Mouse (Mus musculus): ENCODE results near the gene Fahd1.

The Fahd1 gene

DNA sequence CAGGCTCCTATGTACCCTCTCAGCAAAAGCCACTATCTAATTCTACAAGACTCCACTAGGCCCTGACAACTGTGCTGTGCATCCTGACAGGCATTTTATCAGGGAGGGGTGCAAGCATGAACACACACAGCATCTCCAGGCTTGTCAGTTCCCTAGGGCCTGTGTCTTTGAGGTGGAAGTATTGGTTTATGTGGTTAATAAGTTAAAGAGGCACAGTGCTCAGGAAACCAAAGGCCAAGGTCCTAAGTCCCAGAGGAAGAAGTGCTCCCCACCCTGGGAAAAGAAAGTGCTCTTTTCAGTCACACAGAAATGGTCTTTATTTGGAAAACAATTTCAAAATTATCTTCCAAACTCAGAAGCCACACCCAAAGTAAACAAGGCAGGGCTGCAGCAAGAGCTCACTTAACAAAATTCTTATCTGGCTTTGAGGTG lies 1.5 kb downstream of the Fahd1 start:
- no peak for DNase-seq (ENCODE audit: low spot score in 2 of 2)

DNA sequence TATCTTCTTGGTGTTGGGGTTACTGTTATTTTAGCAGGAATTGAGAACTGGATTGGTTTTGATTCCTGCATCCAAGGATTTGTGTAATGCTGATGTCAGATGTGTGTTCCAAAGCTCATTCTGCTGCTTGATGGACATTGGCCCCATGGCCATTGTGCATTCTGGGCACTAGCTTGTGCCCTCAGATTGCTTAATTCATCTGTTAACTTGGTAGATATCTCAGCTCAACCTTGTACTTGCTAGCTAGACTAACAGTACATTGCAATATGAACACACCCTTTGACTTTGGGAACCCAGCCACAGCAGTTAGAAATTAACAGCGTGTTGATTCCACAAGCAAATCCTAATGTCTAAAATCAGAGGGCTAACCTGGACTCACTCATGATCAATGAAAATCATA lies 2.8 kb downstream of the Fahd1 start:
- DNase-seq (ENCODE audit: low spot score in 2 of 2) = no peak

DNA sequence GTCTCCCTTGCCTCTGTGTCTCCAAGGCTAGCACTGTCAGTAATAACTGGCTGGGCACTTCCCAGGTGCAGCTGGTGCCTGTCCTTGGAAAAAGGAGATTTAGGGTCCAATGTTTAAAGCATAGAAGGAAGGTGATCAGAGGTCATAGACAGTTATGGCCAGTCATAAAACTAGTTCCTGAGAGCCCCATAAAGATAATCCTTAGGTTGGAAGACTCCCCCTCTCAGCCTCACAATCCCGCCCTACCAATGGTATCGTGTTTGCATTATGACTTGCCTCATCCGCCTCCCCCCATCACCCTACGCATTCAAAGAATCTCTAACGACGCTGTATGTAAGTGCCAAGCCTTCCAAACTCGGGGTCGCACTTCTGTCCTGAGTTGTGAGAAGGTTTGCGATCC lies 5.6 kb downstream of the Fahd1 start:
- no peak for DNase-seq (ENCODE audit: low spot score in 2 of 2)

DNA sequence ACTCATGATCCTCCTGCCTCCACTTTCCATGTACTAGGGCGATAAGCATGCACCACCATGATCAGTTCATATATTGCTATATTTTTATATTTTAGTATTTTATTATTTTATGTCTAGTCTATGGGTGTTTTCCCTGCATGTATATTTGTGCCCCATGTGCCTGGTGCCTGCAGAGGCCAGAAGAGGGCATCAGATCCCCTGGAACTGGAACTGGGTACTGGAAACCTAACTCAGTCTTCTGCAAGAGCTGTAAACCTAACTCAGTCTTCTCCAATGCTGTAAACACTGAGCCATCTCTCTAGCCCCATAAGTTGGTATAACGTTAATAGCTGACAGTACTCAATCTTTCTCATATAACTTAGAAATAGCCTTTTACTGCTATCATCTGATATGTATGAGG lies 7.5 kb downstream of the Fahd1 start:
- DNase-seq (ENCODE audit: low spot score in 2 of 2) = no peak

DNA sequence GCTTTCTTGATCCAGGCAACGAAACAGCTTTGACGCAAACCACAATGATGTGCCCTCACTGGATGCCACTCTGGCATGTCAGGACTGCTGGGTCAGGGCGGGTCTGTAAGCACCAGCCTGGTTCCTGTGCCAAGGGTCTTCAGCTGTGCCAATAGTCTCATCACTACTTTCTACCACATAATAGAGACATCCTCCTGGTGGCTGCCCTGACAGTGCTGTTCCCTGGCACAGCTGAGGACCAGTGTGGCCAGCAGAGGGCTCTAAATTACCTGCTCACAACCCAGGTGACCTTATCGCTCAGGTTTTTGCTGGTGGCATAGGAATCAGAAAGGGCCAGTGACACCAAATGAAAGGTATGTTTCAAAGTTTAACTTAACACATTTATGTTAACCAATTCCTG lies 9.0 kb downstream of the Fahd1 start:
- DNase-seq (ENCODE audit: low spot score in 2 of 2) = no peak

DNA sequence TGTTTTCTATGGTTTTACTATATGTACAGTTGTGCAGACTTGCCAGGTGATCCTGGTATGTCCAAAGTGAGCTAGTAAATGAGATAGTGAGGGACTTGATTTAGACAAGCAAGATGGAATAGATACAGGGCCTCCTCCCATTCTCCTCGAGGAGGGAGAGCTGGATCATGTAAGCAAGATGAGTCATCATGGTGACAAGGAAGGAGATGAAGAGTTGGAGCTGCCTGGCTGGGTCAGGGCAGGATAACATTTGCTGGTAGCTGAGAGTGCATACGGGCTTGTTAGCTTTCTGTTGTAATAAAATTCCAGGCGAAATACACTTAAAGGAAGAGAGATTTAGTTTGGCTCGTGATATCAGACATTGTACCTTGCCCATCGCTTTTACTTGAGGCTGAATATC lies 9.8 kb downstream of the Fahd1 start:
- no peak for DNase-seq (ENCODE audit: low spot score in 2 of 2)

DNA sequence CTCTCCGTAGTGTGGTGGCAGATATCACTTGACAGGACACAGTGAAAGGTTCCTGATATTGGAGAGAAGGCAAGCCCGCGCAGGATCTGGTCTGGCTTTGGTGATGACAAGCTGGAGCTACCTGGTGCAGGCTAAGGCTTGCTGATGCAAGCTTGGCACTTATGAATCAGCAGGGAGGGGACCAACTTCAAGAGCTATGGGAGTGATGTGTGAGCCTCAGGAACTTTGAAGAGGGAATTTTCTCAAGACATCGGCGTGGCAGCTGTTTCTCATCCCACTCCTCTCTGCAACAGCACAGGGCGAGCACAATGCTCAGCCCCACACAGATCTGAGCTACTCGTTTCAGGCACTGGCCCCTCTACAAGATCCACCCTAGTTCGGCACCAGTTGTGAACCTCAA lies 10.3 kb downstream of the Fahd1 start, which contains the start of gene Hagh:
TSS of gene Hagh (plus strand) at position 302 of the 400 bp plus-strand sequence.
- no peak for DNase-seq (ENCODE audit: low spot score in 2 of 2)

DNA sequence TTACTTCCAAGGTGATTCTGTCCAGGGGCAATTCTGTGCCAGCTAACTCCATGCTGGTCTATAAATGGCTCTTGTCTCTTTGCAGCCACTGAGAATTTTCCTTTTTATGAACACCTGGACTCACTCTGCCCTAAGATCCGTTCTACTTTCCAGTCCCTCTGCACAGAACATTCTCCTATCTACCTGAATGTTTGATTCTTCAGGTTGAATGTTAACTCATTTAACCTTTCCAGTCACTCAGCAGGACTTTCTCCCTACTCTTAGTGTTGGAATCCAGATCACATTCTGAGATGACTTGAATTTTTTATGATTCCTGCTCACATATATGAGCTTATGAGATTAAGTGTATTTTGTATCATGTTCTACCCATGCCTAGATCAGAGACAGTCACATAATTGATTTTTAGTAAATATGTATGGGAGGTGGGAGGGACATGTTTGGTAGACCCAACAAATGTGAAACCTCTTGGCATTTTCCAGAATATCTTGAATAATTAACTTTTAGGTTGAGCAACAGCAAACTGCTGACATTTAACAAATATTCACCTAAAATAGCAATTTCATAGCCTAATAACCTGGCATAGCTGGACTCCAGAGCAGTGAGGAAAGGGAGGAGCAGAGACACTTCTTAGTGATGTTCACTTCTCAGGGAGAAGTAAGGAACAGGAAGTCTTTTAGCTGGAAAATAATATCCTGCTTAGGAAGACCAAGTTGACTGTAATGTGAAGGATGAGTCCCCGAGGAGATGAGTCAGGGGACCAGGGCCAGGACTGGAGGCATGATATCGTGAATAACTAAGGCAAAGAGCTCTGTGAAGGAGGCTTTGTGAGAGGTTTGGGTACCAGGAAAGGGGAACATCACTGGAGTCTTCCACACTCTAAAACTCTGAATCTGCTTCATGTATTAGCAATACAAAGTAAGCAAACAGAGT lies 28.5 kb downstream of the Fahd1 start:
- no peak for DNase-seq (ENCODE audit: low spot score in 2 of 2)

DNA sequence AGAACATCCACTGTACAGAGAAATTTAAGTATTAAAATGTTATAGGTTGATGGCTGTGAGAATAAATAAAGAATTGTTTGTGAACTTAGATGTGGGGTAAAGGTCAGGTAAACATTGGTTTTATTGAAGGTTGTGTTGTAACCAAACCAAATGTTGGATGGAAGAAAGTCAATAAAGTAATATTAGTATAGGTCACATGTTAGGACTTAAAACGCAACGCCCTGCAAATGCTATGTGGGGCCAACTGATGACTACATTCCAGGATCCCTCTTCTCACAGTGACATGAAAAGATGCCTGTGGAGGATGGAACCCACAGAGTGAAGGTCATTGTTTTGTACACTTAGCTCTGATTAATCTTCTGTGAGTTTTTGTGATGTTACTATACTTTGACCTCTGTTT lies 30.7 kb downstream of the Fahd1 start:
- no peak for DNase-seq (ENCODE audit: low spot score in 2 of 2)

DNA sequence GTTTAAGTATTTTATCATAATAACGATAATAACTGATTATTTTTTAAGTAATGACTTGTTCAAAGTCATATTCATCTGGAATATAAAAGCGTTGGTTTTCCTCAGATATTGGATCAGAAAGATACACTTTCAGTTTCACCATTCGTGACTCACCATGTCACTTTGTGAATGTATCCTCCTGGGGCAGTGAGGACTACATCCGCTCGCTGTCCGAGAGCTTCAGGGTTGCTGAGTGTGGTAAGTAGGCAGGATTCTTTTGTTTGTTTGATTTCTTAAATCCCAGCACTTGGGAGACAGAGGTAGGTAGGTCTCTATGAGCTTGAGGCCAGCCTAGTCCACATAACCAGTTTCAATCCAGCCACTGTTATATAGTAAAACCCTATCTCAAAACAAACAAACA lies 32.0 kb downstream of the Fahd1 start:
- no peak for DNase-seq (ENCODE audit: low spot score in 2 of 2)

DNA sequence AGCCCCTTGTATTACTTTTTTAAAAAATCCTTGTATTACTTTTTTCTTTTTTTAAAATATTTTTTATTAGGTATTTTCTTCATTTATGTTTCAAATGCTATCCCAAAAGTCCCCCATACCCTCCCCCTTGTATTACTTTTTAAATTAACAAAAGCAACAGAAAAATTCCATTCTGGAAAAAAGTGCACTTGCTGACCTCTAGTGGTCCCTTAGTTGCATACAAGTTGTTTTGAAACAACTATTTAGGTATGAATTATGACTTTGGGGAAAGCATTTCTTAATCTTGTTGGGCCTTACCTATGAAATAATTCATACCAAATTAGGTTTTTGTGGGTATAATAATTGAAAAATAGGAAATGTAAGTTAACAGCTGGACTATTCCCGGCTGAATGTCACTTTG lies 32.7 kb downstream of the Fahd1 start:
- DNase-seq (ENCODE audit: low spot score in 2 of 2) = no peak

DNA sequence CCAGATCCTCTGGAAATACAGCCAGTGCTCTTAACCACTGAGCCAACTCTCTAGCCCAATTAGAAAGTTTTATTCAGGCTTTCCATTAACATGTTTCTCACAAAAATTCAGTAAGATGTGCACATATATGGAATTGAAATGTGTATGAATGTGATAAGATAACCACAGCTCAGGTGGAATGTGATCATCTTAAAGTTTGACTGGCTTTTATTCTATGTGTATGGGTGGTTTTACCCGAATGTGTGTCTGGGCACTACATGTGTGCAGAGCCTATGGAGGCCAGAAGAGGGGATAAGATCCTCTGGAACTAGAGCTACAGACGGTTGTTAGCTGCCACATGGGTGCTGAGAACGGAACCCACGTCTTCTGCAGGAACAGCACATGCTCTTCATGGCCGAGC lies 34.9 kb downstream of the Fahd1 start:
- DNase-seq (ENCODE audit: low spot score in 2 of 2) = no peak

DNA sequence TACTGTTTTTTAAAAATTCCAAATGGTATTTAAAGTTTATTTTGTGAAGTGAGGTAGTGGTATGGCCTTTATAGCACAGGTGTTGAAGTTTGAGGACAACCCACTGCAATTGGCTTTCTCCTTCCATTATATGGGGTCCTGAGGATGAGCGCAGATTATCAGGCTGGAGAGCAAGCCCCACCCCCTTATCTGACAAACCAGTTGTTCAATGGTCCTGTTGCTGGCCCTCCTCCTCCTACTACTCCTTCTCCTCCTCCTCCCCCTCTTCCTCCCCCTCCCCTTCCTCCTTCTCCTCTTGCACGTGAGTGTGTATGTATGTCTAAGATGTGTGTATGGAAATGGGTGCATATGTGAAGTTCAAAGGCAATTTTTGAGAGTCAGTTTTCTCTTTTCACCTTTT lies 37.9 kb downstream of the Fahd1 start:
- DNase-seq (ENCODE audit: low spot score in 2 of 2) = no peak

DNA sequence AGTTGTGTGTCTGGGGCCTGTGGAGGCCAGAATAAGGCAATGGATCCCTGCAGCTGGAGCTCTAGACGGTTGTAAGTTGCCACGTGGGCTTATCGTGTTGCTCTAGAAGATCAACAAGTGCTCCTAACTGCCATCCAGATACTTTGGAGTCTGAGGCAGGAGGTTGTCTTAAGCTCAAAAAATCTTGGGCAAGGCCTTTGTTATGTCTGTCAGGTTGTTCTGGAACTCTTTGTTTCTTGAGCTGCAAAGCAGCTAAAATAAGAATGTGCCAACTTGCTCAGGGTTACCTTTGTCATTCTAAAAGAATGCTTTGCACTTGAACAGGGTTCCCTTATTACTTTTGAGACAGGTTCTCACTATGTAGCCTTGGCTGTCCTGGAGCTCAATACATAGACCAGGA lies 39.0 kb downstream of the Fahd1 start:
- DNase-seq (ENCODE audit: low spot score in 2 of 2) = no peak

DNA sequence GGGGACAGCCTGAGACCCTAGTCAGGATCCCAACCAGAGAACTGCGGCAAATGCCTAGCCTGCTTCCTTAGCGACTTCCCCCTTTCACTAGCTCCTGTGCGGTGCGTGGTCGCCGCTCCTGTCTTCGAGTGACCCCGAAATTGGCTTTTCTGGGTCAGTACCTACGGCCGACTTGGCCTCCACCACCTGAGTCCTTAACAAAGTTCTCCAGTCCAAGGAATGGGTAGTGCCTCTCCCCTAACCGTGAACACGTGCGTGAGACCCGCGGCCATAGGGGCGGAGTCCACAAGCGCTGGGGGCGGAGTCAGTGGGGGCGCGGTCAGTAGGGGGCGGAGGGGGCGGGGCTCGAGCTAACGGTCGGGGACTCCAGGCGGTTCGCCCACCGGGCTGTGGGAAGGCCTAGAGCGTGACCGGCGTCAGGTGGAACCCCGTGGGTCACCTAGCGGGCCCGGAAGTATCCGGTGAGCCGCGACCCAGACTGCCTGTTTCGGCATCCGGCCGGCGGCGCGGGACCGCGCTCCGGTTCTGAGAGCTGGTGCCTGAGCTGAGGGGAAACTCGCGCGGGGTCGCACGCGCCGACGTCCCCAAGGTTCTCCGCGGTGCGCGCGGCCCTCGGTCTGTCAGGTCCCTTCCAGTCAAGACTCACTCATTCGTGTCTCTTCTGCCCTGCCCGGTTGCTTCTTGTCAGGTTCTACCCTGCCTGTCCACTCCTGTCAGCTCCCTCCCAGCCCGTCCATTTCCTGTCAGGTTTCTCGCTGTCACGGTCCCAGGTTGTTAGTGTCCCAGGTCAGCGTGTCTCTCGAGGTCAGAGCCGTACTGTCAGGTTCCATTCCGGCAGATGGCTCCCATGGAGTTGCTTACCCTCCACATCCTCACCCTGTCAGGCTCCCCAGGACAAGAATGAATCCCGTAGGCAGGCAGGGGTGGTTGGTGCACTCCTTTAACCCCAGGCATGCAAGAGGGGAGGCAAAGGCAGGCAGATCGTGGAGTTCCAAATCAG lies 45.9 kb downstream of the Fahd1 start, which contains the start of gene Meiob:
TSS of gene Meiob (plus strand) at position 338 of the 1,000 bp plus-strand sequence.
- peak in 1 of 2 experiments; percentile 52 for DNase-seq (ENCODE audit: low spot score in 2 of 2)

DNA sequence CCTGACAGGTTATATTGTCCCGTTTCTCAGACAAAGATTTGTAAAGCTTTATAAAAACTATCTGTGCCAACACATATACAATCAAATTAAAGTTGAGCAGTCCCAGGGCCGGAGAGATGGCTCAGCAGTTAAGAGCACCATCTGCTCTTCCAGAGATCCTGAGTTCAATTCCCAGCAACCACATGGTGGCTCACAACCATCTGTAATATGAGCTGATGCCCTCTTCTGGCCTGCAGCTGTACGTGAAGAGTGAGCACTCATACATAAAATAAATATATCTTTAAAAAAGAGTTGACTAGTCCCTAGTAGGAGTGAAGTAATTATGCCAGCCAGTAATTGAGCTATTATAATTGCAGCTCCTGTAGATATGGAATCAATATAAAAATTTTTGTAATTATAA lies 49.6 kb downstream of the Fahd1 start:
- no peak for DNase-seq (ENCODE audit: low spot score in 2 of 2)

DNA sequence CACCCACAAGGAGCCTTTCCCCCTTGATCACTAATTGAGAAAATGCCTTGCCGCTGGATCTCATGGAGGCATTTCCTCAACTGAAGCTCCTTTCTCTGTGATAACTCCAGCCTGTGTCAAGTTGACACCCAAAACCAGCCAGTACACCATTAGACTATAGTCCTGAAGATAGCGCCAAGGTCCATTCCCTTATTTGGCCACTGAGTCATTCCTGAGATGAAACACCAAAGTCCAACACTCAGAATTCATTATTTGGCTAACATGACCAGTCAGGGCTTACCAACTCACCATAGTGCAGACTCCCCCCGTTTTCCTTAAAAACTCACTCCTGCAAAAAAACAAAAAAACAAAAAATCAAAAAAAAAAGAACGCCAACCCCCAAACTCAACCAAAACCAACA lies 50.7 kb downstream of the Fahd1 start:
- no peak for DNase-seq (ENCODE audit: low spot score in 2 of 2)
